Mouse (Mus musculus) c-Kit-positive CD71-positive TER-119-positive erythroid progenitor cells, embryonic 14.5 days (primary cell): ENCODE measurements at regions not wholly inside any gene's neighbourhood (a gene's known extent, or its start where the extent isn't known, plus 50 kb on each side); places are given as distances from the start of the nearest gene placed in this dataset.

Source experiments
- DNase-seq: peaks from one replicate; pipeline ENCODE4 v3.0.0-alpha.2; 2013; ENCODE audit warnings: low spot score

DNA sequence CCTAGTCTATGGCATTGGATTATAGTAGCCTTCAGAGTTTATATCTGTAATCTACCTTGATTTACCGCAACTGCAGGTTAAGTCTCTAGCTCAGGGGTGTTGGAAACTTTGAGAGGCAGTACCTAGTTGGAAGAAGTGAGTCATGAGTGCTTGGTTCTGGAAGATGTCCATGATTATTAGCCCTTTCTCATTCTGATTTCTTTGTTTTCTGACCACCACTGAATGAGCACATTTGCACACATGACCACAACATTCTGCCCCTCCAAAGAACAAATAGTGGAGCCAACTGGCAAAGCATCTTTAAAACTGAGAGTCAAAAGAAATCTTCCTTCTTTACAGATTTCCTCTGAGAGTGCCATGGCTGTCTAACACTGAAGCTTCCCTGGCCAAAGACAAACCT, 95.5 kb upstream of the Dcn start:
- no peak for DNase-seq

DNA sequence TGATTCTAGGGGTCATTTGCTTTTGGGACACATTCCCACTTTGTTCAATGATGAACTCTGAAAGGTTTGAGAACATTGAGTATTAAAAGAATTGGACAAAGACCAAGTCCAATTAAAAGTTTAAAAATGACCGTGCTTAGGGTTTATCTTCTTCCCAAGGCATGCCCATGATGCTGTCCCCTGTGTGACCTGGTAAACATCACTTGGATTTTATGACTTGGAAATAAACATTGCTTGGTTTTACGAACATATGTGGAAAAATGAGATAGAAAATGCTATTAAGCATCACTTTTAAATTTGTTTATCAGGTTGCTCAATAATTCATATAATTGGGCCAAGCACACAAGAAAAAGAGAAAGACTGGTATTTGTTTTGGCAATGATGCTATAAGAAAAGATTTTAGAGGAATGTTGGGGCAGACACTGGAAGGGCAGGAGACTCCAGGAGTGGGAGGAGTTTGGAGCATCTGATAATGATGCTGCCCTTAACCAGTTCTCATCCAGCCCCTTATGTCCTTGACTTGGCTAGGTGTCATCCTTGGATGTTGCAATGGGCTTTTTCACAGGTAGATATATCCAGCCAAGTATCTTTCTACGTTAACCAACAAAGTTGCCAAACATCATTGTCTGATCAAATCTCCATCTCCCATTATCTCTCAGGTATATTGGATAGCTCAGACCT, 92.1 kb upstream of the Dcn start:
- DNase-seq: no peak

DNA sequence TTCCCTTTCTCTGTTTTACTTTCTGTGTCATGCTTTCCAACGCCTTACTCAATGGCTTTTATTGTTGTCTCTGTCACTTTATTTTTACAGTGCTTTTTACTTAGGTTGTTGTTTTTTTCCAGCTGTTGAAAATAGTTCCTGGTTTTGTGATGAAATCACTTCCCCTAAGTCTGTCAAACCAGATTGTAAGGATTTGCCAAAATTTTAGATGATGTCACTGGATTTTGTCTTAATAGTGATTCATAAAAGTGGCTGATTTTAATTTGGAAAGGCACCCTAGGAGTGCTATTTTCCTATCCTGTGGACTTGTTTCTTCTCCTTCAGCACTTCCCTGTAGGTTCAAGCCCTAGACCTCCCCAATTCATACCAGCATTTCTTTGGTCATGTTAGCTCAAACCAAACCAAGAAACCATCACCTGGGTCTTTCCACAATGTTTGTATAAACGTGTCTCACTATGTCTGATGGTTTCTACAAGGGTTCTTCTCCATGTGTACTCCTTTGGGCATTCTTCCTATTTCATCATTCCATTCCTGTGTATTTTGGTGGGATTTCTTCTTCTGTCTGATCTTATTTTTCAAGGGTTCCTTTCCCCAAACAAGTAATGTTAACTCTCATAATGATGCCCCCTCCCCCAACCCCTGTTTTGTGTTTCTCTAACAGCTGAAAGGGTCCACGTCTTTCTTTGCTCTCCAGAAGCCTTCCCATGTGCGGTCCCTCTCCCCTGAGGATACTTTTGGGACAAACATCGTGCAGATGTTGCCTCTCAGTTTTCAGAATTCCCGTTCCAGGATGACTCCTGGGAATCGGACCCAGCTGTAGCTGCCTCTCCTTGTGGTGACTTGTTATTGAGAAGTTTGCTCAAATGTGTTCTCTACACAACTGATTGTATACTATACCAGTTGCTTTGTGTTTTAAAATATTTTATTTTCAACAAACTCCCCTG, 89.5 kb upstream of the Dcn start:
- no peak for DNase-seq

DNA sequence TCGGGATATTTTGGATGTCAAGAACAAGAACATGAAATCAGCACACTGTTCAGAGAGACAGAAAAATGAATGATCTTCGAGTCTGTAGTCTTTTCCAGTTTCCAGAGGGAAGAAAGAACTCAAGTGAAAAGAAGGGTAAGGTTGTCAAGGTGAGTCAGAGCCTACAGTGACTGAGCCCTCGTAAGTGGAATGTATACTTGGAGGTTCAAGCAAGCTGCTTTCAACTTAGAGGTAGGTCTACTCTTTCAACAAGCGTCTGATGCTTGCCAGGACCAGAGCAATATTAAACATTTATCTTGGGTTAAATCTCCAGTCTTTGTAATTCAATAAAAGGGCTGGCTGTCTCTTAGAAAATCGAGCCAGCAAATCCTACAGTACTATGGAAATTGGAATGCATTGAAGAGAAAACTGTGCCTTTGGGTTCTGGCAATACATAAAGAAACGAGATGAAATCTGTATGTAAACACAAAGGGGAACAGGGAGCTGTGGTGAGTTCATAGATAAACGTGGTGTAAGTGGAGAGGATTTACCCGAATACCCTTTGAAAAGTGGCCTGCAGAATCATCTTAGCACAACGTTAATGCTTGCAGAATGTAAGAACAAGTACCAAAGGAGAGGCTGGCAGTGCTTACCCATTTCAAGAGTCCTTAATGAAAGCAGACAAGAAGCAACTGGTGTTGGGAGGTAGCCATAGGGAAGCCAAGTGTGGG, 82.2 kb upstream of the Dcn start:
- DNase-seq: no peak

DNA sequence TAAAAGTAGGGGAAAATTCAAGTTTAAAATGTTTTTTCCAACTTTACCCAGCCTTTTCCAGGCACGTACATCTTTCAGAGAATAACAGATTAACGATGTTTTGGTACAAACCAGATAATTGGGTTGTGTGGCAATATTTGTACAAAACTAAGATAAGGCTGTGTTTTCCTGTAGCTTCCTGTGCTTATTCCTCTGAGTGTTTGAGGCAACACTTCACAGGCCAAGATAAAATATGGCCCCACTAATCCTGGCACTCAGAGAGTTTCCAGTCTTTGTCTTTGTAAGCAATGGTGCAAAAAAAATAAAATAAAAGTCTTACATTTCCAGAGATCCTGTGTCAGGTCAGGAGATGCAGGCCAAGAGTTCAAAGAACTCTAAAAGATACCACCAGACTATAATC, 81.5 kb upstream of the Dcn start:
- no peak for DNase-seq

DNA sequence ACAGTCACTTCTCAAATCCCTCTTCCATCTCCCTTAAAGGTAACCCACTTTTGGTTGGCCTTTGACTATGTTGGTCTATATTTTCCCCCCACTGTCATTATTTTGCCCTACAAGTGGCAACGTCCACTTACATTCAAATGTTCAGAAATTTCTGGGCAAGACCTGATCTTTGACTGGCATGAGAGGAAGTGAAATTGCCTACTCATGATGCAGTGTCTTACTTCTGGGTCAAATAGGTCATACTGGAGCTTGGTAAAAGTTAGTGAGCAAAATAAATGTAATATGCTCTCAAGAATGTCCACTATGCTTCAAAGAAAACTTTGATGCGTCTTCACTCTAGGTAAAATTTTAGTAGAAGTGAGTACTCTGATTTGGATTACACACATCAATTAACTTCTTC, 76.9 kb upstream of the Dcn start:
- no peak for DNase-seq

DNA sequence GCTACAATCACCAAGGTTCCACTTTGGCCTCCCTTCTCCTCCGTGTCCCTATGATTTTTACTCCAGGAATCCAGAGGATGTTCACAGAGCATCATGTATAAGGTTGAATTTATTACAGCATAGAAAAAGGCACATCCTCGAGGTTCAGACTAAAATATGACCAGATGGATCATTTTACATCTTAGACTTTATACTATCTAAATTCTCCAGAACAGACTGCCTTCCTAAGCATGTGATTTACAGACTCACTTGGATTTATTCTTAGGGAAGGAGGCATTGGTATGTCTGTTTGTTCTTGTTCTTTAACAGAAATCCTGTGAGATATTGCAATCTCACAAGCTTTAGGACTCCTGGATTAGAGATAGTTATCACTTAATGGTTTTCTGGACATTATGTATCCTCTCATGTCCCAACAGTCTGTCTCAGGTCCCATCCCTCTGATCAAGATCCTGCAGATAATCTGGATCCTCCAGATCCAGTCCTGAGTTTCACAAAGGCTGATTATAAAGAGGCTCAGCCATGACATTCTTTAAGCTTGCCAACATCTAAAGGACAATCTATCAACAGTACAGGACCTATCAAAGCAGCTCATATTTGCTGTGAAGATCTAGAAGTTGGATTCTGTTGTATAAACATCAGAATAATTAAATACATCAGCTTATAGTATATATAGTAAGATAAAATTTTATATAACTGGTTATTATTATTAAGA, 75.2 kb upstream of the Dcn start:
- no peak for DNase-seq

DNA sequence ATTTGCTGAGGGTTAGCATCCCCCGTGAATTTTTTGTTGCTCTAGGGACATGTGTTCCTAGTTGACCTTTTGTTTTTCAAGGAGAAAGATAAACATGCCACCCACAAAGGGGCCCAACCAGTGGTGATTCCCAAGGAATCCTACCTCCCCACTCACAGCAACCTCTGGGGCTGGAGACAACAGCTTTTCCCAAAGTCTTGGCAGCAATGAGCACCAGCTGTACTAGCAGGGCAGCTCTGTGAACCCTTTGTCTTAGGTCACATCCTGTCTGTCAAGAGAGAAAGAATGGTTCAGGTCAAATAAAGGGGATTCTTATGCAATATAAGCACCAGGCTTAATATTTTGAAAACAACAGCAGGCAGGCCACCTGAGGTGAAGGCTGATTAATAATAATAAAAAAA, 70.2 kb upstream of the Dcn start:
- DNase-seq: no peak

DNA sequence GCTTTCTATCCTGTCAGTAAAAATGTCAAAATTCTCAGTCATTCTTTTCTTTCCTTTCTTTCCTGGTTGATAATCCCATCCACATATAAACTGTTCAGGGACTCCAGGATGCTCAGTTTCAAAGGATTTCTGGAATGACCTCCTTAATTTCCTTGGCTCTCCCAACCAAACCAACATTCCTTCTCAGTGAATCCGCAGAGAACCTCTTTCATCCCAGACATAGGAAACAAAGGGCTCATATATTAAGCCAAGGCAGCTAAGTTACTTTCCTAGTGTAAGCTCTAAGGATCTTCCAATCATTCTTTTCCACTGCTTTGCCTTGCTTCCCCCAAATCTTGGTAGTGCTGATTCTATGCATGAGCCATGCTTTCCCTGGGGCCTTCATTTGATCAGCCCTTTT, 69.5 kb upstream of the Dcn start:
- no peak for DNase-seq

DNA sequence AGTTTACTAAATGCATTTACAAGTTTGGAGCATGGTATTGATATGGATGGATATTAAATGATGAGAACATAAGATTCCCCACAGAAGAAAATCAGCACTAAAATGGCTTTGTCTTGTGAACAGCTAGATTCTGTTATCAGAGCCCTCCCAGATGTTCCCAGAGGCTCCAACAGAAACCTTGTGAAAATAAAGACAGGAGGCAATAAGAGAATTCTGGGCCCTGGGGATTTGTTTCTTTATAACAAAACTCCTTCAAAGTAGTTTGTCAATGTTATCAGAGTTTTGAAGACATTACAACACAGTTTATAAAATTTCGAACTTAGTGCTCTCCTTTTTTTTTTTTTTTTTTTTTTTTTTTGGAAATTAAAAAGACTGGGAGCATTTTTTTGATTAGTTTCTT, 56.8 kb upstream of the Dcn start:
- DNase-seq: no peak

DNA sequence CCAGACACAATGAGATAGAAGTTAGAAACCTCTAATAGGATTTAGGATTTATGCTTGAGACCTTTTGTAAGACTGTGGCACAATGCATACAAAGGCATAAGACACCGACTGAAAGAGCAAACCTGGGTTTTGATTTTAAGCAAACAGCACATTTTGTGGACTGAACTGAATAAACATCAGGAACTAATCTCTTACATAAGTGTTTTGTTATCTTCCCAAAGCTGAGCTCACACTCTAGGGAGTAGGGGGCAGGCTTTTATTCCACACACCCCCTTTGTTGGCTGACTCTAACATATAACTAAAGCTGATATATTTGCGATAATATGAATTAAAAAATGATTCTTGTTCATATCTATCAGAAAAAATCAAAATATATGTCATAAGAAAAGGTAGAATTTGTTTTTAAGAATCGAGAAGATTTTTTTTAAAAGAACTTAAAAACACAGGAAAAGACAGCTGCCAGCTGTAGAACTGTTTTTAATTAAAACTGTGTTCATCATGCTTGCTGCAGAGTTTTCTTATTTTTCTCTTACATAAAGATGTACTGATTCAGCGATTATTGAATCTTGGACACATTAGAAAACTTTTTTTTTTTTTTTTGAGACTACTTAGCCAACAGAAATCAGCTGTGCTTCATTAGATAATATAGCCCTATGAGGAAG, 56.2 kb upstream of the Dcn start:
- DNase-seq: no peak
